ENCODE assay signal across 8 mouse cellular contexts in genomic region chr13:32088303-32088977, GRCm38 (mm10).
"Had no signal": no experiment of that assay in that cellular context is flagged by ENCODE, and none has a peak within 500 bp of the region (broad histone marks: within the 10 kb centered on the region; RNA-seq: fewer than 3 reads in every experiment).

No protein-coding gene starts in this region.

- ATAC-seq: intestine, embryonic 15.5 days; lung, postnatal 0 days; midbrain, embryonic 13.5 days had no signal

- DNase-seq: kidney, adult 18-20 months; kidney, postnatal 25 days; layer of hippocampus, adult 9-11 months; lung, adult 2 months; thymus, postnatal 25 days had no signal
